Mouse (Mus musculus) neural tube, embryonic 14.5 days (tissue): ENCODE measurements around the gene St3gal2. TPM values are rescaled to one million over a fixed set of nuclear protein-coding genes. Genes with fewer than 3 reads are reported as not detected.

Experiments used
- ATAC-seq: fragments of 200-750 bp; cut with Nextera tagmentation; 2 replicates; pipeline ENCODE4 v1.8.0; 2017; ENCODE audit warnings: low read depth, mild to moderate bottlenecking, moderate TSS enrichment, moderate library complexity
- H3K27ac ChIP-seq: fragments of 300-500 bp; sonication (generic); 2 replicates; pipeline ENCODE4 v1.5.1; 2014; ENCODE audit warnings: low read depth, mild to moderate bottlenecking, control low read depth, low read length, moderate library complexity, mixed read lengths
- H3K27me3 ChIP-seq: fragments of 300-500 bp; sonication (generic); 2 replicates; pipeline ENCODE4 v1.6.1; 2014; ENCODE audit warnings: low read length; ENCODE audit not compliant: control insufficient read depth, insufficient read depth
- H3K36me3 ChIP-seq: fragments of 300-500 bp; sonication (generic); 2 replicates; pipeline ENCODE4 v1.6.1; 2014; ENCODE audit warnings: low read length, mixed read lengths; ENCODE audit not compliant: control insufficient read depth, insufficient read depth
- H3K4me1 ChIP-seq: fragments of 300-500 bp; sonication (generic); 2 replicates; pipeline ENCODE4 v1.6.1; 2014; ENCODE audit warnings: low read length; ENCODE audit not compliant: control insufficient read depth, insufficient read depth
- H3K4me2 ChIP-seq: fragments of 300-500 bp; sonication (generic); 2 replicates; pipeline ENCODE4 v1.6.1; 2014; ENCODE audit warnings: mild to moderate bottlenecking, low read depth, low read length, control low read depth
- H3K4me3 ChIP-seq: fragments of 300-500 bp; sonication (generic); 2 replicates; pipeline ENCODE4 v1.5.1; 2014; ENCODE audit warnings: low read depth, low read length, control low read depth, mixed read lengths
- H3K9ac ChIP-seq: fragments of 300-500 bp; sonication (generic); replicated peaks from 2 replicates; pipeline ENCODE4 v1.6.1; 2014; ENCODE audit warnings: low read depth, mild to moderate bottlenecking, control low read depth, low read length, mixed read lengths
- H3K9me3 ChIP-seq: fragments of 300-500 bp; sonication (generic); 2 replicates; pipeline ENCODE4 v1.6.1; 2016; ENCODE audit warnings: low read length; ENCODE audit not compliant: control insufficient read depth
- WGBS: fragments of 180-500 bp; shearing (Covaris S2); extraction: QIAGEN DNeasy Blood & Tissue Kit; methylation state at CpG from one replicate; pipeline ENCODE4 v1.1.7; 2014; 5-methylcytosine and 5-hydroxymethylcytosine counted together
- polyA plus RNA-seq: library from polyadenylated mRNA; unstranded; fragments of >200 nt; fragmentation: Nextera tagmentation; extraction: Ambion mirVana; gene quantifications from 2 replicates; pipeline ENCODE4 v1.2.1, GENCODE M21; 2014

The St3gal2 gene
- polyA plus RNA-seq, 1 experiment from 2014 or later, result 12.7 TPM

- H3K27ac ChIP-seq, result no peak overlapping the region
- H3K9ac ChIP-seq, result no peak overlapping the region
- no peak overlapping the region for H3K4me3 ChIP-seq
- no peak overlapping the region for H3K4me2 ChIP-seq
- no peaks in the 10 kb centered on the region for H3K9me3 ChIP-seq
- no peak for ATAC-seq
- WGBS, result 83% methylated on average over 12 of the region's 12 CpGs
- H3K36me3 ChIP-seq, result peaks cover 9% of the 10 kb centered on the region
- no peaks in the 10 kb centered on the region for H3K4me1 ChIP-seq
- H3K27me3 ChIP-seq, result no peaks in the 10 kb centered on the region
These were observed 29.7 kb upstream of the St3gal2 start for GRCm38 (mm10) chr8:110889904-110890470.

- H3K27ac ChIP-seq, result no peak overlapping the region
- 93% methylated on average over 7 of the region's 7 CpGs for whole genome bisulfite sequencing
- ATAC-seq, result no peak
- H3K9ac ChIP-seq, result no peak overlapping the region
- H3K4me3 ChIP-seq, result no peak overlapping the region
- no peak overlapping the region for H3K4me2 ChIP-seq
- no peaks in the 10 kb centered on the region for H3K27me3 ChIP-seq
- H3K4me1 ChIP-seq, result no peaks in the 10 kb centered on the region
- H3K36me3 ChIP-seq, result peaks cover 7% of the 10 kb centered on the region
- H3K9me3 ChIP-seq, result no peaks in the 10 kb centered on the region
These were observed 27.7 kb upstream of the St3gal2 start for GRCm38 (mm10) chr8:110892040-110892439.

GRCm38 (mm10) chr8:110892913-110893312, 26.8 kb upstream of the St3gal2 start:
- H3K4me1 ChIP-seq, result no peaks in the 10 kb centered on the region
- ATAC-seq, result no peak
- peaks cover 4% of the 10 kb centered on the region; the same call in 1 of the 2 replicates for H3K36me3 ChIP-seq
- 92% methylated on average over 2 of the region's 2 CpGs for WGBS
- no peaks in the 10 kb centered on the region for H3K27me3 ChIP-seq
- H3K4me3 ChIP-seq, result no peak overlapping the region
- no peak overlapping the region for H3K27ac ChIP-seq
- H3K4me2 ChIP-seq, result no peak overlapping the region
- no peak overlapping the region for H3K9ac ChIP-seq
- no peaks in the 10 kb centered on the region for H3K9me3 ChIP-seq

GRCm38 (mm10) chr8:110894851-110895250, 24.9 kb upstream of the St3gal2 start:
- Histone ChIP-seq H3K27ac (no peak overlapping the region), H3K4me2 (no peak overlapping the region), H3K4me1 (no peaks in the 10 kb centered on the region), H3K27me3 (no peaks in the 10 kb centered on the region), H3K36me3 (no peaks in the 10 kb centered on the region), H3K9ac (no peak overlapping the region), H3K9me3 (no peaks in the 10 kb centered on the region), H3K4me3 (no peak overlapping the region)
- 89% methylated on average over 10 of the region's 10 CpGs for WGBS
- no peak for ATAC-seq

GRCm38 (mm10) chr8:110895254-110895653, 24.5 kb upstream of the St3gal2 start:
- H3K4me2 ChIP-seq, result no peak overlapping the region
- ATAC-seq, result no peak
- no peak overlapping the region for H3K9ac ChIP-seq
- H3K9me3 ChIP-seq, result no peaks in the 10 kb centered on the region
- no peaks in the 10 kb centered on the region for H3K27me3 ChIP-seq
- H3K4me1 ChIP-seq, result no peaks in the 10 kb centered on the region
- WGBS, result 86% methylated on average over 6 of the region's 9 CpGs
- H3K27ac ChIP-seq, result no peak overlapping the region
- H3K4me3 ChIP-seq, result no peak overlapping the region
- H3K36me3 ChIP-seq, result no peaks in the 10 kb centered on the region

GRCm38 (mm10) chr8:110895812-110896211, 23.9 kb upstream of the St3gal2 start:
- no peaks in the 10 kb centered on the region for H3K4me1 ChIP-seq
- no peak overlapping the region for H3K9ac ChIP-seq
- no peak for ATAC-seq
- no peaks in the 10 kb centered on the region for H3K36me3 ChIP-seq
- no peaks in the 10 kb centered on the region for H3K27me3 ChIP-seq
- H3K4me3 ChIP-seq, result no peak overlapping the region
- H3K4me2 ChIP-seq, result no peak overlapping the region
- no peak overlapping the region for H3K27ac ChIP-seq
- 96% methylated on average over 13 of the region's 13 CpGs for WGBS
- H3K9me3 ChIP-seq, result no peaks in the 10 kb centered on the region

GRCm38 (mm10) chr8:110897495-110897894, 22.2 kb upstream of the St3gal2 start:
- no peak overlapping the region for H3K27ac ChIP-seq
- H3K9ac ChIP-seq, result no peak overlapping the region
- peaks cover 4% of the 10 kb centered on the region; the same call in 1 of the 2 replicates for H3K4me1 ChIP-seq
- WGBS, result 97% methylated on average over 6 of the region's 6 CpGs
- H3K9me3 ChIP-seq, result no peaks in the 10 kb centered on the region
- no peak overlapping the region for H3K4me3 ChIP-seq
- no peaks in the 10 kb centered on the region for H3K27me3 ChIP-seq
- no peak for ATAC-seq
- no peaks in the 10 kb centered on the region for H3K36me3 ChIP-seq
- H3K4me2 ChIP-seq, result no peak overlapping the region

- Histone ChIP-seq H3K27ac (no peak overlapping the region), H3K4me1 (peaks cover 4% of the 10 kb centered on the region; the same call in 1 of the 2 replicates), H3K9me3 (no peaks in the 10 kb centered on the region), H3K4me3 (no peak overlapping the region), H3K36me3 (no peaks in the 10 kb centered on the region), H3K9ac (no peak overlapping the region), H3K27me3 (no peaks in the 10 kb centered on the region), H3K4me2 (no peak overlapping the region)
- WGBS, result 81% methylated on average over 3 of the region's 3 CpGs
- ATAC-seq, result no peak
These were observed 18.7 kb upstream of the St3gal2 start for GRCm38 (mm10) chr8:110901056-110901455.

GRCm38 (mm10) chr8:110901839-110902578, 17.7 kb upstream of the St3gal2 start, which contains the start of gene Fuk:
Fuk (minus strand) TSS chr8:110902488.
- peak within 1 kb of the TSS; percentile 69 for H3K4me3 ChIP-seq
- peak within 1 kb of the TSS; percentile 61 for H3K4me2 ChIP-seq
- H3K27ac ChIP-seq, result no peak within 1 kb of the TSS
- H3K9ac ChIP-seq, result peak within 1 kb of the TSS; percentile 64
- no peaks in the 10 kb centered on the region for H3K9me3 ChIP-seq
- no peaks in the 10 kb centered on the region for H3K36me3 ChIP-seq
- H3K4me1 ChIP-seq, result peaks cover 4% of the 10 kb centered on the region; the same call in 1 of the 2 replicates
- peak; percentile 95 for ATAC-seq
- WGBS, result 4% methylated on average over 30 of the region's 30 CpGs
- no peaks in the 10 kb centered on the region for H3K27me3 ChIP-seq
